Mouse (Mus musculus): ENCODE measurements at regions not wholly inside any gene's neighbourhood (a gene's known extent, or its start where the extent isn't known, plus 50 kb on each side); places are given as distances from the start of the nearest gene placed in this dataset.
A peak's percentile ranks its signal among the peaks of the same experiment; 100 is the strongest.

DNA sequence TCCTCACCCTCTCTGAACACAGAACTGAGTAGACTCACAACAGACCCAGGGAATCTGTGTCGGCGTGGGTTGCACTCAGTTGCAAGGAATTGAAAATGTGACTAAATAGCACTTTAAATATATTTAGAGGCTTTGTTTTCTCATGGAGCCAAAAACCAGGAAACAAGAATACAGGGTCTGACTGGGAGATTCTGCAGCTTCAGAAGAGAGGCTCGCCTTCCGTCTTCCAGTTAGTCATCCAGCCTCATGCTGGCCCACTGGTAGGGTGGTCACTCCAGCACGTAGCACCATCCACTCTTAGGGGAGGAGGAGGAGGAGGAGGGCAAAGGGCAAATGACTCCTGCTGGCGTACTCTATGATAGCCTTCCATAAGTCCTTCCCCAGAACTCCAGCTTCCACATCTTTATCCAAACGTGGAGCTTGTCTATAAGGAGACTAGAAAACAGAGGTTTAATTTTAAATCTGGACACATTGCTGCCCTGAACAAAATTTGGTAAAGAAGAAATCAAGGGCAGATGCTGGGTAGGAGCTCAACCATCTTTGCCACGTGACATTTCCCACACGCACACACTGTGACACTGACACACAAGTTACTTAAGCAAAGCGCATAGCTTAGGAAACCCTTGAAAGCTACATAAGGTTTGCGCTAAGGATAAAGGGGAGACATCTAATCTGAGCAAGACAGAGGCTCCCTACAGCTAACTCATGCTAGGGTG, 60.8 kb downstream of the Mis18a start:
- DNase-seq = no peak

DNA sequence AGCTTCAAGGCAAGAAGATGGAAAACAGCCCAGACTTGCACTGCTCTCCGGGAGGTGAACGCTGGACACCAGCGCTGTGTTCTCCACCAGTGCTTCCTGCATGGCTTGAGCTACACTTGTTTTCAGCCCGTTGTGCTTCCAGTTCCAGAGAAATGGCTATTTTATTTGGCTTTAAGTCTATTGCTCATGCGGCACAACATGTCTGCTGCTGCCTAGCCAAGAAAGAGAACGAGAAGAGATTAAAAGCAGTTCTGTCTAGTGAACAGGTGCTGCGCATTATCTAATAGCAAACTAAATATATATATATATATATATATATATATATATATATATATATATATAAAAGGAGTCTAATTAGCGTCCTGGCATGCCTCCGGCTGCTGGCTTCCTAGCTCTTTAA, 63.1 kb downstream of the Mis18a start:
- DNase-seq = no peak

DNA sequence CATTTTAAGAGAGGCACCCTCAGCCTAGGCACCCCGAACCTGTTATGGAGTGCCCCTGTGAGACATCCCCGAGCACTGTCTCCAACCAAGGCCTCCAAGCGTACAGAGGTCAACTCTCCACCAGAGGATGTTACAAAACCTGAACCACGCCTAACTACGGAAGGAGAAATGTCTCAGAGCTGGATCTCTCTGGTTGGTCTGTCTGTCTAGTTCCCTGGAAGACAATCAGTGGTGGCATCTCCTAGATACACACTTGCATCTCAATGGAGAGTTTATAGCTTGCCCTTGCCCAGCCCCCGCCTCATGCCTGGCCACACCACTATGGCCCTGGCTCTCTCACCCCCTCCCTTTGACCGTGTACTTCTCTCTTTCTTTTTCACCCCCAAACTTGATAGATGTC, 69.2 kb downstream of the Mis18a start:
- DNase-seq = no peak

DNA sequence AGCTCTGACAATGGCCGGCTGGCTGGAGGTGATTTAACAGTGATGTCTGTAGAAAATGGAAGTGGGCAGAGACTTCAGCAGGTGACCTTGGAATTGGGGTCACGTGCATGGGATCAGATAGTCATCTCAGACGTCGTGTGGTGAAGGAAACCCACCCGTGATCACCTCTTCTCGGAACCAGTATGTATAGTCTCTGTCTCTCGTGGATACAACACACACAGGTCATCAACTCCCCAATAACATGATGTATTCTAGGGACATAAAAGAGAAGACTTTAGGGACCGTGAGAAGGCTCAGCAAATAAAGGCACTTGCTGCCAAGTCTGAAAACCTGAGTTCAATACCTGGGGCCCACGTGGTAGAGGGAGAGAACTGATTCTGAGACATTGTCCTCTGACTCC, 70.2 kb downstream of the Mis18a start:
- no peak for DNase-seq

DNA sequence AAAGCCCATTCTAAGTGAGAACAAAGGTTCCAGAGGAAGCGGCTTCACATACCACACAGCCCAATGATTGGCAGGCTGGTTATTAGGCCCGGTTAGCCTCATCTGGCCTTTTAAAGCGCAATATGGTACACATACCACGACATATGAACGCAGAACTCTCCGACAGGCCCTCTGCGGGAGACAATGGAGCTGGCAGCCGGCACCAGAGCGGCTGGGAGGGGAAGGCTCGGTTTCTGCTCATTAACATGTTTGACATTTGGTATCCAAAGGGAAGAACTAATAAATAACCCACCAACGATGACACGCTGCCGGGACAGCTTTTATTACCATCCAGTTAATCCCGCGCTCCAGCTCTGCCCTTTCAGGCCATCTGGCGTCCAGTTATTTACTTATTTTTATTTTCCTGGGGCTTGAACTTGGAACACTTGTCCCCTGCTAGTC, 70.6 kb downstream of the Mis18a start:
- DNase-seq = peak; percentile 13

DNA sequence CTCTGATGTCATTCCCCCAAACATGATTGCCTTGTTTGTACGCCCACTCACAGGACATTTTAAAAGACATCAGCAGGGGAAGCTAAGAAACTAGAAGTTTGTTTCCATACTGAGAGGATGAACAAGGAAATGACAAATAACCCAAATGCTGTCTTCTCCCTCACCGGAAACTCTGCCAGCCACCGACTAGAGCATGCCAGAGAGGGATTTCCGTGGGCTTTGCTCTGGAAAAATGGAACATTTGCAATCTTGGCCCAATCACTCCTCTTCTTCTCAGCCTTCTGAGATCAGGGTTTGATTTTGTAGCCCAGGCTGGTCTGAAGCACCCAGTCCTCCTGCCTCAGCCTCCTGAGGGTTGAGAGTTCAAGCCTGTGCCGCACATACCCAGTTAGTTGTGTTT, 72.4 kb downstream of the Mis18a start:
- no peak for DNase-seq

DNA sequence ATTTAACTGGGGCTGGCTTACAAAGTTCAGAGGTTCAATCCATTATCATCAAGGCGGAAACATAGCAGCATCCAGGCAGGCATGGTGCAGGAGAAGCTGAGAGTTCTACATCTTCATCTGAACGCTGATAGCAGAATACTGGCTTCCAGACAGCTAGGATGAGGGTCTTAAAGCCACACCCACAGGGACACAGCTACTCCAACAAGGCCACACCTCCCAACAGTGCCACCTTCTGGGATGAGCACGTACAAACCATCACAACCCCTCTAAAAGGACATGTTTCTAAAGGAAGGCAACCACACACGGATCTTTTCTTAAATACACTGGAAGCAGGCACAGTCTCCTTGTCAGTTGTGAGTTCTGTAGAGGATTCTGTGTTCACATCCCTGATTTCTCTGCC, 74.4 kb downstream of the Mis18a start:
- DNase-seq = no peak

DNA sequence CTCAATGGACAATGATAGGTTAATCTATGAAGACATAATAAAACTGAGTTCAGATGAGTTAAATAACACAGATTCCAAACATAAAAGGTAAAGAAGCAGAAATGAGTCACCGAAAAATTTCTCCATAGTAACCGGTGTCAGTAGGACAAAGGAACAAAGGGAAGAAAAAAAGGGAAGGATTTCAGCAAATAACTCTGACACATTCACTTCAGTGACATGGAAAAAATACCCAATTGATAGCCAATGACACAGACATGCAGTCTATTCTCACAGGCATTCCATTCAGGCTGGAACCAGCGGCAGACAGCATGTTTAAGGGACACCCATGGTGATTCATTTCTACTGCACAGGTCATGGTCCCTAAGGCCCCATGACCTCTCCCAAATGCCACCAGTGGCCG, 79.0 kb downstream of the Mis18a start:
- no peak for DNase-seq

DNA sequence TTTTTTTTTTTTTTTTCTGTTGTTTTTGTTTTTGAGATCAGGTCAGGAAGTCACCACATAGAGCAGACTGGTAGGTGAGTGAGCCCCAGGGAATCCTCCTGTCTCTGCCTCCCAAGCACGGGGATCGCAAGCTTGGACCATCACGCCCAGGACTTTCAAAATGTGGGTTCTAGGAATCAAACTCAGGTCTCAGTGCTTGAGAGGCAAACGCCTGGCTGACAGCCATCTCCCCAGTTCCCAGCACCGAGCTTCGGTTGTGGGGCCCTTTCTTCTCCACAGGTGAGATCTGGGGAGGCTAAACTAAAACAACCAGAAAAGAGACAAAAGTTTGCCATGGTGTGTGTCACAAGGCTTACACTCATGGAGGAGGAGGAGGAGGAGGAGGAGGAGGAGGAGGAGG, 84.5 kb downstream of the Mis18a start:
- no peak for DNase-seq

DNA sequence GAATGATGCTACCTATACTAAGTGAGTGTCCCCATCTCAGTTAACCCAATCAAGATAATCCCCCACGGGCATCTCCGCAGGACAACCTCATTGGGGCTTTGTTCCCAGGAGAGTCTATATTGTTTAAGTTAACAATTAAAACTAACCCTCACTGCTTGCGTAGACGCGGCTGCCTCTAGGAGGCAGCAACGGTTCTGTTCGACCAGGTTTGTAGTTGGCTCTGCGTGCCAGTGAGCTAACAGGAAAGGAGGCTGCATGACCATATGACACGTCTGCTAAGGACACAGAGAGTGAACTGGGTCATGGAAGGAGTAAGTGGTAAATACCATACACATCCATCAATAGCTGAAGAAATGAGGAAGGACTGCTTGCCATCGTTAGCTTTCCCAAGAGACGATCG, 92.0 kb downstream of the Mis18a start:
- no peak for DNase-seq

DNA sequence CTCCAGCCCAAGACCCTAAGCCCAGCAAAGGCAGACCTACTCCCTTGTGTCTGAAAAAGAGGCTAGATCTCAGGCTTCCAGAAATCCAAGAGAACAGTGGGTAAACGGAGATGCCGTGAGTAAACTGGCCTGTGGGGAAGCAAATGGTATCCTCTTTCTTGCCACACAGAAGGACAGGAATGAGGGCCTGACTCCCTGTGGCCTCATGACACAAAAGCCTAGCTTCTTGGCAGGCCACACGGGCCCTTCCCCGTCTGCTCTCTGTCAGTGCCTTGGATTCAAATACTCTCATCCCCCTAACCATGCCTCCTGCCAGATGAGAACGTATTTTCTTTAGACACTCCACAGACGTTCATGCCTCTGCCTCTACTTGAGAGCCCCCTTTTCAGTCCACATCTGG, 97.2 kb downstream of the Mis18a start:
- no peak for DNase-seq

DNA sequence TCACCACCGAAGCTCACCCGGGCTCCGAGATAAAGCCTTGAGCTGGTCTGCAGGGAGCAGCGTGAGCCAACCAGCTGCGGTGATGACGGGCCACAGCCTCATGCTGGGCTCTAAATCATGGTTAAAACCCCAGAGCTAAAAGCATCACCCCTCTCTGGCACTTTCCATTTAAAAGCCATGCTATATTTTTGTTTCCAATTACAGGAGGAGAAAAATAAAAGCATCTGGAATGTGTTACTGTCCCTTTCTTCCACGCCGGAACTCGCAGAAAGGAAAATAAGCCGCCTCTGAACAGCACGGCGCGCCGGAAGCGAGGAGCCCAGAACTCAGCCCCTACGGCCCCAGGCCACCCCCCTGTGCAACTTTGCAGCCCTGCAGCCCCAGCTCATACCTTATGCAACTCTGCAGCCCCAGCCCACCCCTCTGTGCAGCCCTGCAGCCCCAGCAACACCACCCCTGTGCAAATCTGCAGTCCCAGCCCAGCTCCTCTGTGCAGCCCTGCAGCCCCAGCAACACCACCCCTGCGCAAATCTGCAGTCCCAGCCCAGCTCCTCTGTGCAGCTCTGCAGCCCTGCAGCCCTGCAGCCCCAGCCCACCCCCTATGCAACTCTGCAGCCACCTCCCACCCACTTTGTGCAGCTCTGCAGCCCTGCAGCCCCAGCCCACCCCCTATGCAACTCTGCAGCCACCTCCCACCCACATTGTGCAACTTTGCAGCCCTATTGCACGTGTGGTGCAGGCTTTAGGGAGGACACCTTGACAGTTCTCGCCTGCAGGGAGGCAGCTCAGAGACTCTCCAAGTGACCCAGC, 97.9 kb downstream of the Mis18a start:
- DNase-seq = no peak

DNA sequence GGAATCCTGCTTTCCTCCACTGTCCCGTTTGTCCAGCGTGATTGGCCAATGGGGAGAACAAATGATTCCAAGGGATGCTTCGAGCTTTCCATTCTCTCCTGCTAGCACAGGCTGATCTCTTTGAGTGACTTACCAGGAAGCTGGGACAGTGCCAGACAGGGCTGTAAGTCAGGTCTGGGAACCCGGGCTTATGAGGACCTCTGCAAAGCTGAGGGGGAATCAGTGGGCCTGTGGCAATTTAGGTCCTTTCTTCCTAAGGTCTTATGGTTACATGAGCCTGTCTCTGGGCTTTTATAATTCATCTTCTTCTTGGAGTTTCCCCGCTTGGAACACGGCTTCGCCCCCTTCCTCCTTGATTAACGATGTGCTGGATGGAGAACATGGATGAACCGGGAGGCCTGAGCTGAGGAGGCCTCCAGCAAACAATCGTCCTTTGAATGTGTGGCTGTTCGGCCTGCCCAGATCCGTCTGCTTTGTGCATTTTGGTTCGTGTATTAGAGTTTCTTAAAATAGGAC, 98.5 kb downstream of the Mis18a start:
- peak; percentile 6 for DNase-seq

DNA sequence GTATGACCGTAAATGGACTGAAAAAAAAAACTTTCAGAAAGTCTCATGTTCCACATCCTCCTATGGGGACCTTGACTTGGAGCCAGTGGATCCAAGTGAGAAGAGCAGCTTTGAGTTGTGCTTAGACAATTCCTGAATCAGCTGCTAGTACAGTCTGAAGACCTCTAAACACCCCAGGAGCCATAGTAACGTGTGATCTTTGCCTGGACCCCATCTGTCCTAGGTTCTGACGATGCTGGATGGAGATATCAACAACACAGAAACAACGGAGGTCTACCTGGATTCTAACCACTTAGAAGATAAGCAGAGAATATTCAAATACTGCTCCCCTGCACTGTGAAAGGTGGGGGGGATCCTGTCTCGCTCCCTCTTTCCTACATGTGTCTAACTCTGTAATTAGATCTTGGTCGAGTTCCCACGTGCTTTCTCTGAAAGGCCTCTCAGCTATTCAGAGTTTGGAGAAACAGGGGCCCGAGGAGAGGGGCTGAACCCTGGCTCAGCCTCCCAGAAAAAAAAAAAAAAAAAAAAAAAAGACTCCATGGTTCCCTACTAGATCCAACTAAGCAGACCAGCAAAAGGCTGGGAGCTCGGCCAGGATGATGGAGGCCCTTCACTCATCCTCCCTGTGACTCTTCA, 101.1 kb downstream of the Mis18a start:
- DNase-seq = no peak

DNA sequence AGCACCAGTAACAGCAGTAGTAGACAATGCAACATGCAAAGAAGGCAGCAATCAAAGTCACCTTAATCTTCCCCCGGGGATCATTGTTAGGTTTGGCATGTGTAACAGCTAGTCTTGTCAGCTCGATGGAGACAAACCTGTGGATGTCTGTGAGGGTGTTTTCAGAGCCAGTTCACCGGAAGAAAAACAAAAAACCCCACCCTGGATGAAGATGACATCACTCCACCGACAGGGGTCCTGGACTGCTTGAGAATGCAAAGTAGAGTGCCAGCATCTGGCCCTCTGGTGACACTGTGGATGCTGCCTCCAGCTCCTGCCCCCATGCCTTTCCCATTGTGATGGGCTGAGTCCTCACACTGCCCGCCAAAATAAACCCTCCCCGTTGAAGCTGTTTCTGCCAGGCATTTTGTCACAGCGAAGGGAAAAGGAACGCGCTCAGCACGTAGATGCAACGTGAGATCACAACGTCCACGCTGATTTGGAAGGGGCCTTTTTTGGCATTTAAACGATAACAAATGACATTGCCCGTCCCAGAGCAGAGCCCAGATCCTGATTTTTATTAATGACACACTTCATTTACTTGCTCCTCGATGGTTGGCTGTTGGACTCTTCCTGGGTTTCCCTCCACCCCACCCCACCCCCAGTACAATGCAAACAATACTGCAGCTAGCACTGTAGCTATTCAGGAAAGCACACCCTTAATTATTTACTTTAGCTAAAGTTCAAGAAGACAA, 101.7 kb downstream of the Mis18a start:
- no peak for DNase-seq

DNA sequence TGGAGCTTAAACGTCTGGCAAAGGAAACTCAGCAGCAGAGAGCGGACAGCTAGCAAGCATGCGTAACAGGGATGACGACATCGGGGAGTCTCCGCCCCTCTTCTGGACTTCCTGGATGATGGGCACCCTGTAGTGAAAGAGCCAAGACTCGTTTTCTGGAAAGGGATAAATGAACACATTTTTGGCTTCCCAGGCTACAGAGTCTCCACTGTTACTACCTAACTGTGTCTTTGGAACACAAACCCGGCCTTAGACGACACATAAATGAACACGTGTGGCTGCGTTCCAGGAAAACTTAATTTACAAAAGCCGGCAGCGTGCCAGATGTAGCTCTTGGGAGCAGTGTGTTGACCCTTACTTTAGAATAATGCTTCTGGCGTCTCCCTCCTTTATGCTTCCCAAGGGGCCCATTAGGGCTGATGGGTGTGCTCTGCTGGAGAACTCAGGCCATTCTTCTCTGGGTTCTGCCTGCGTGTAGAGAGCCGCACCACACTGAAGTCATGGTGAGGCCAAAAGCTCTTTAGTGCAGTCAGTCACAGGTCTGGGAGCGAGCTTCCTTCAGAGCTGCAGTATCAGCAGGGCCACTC, 103.1 kb downstream of the Mis18a start:
- peak; percentile 65 for DNase-seq

DNA sequence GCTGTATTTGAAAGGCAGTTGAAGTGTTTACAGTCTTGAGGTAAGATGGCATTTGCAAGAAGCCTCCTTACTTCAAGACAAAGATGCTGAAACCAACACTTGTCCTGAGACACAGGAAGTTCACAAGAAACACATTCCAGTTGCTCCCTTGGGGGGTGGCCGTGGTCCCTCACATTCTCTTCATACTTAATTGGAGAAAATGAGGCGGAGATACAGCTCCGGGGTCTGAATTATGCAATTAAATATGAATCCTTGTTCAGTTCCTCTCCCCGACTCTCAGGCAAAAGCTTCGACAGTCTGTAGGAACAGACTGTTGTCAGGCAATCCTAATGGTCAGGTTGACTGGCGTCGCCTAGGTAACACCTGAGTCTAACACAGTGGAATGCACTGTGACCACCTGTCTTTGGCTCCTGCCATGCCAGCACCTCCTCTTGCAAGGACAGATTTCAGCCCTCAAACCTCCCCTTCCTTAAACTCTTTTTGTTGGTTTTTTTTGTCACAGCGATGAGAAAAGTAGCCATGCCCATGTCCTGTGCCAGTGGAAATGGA, 104.5 kb downstream of the Mis18a start:
- no peak for DNase-seq

DNA sequence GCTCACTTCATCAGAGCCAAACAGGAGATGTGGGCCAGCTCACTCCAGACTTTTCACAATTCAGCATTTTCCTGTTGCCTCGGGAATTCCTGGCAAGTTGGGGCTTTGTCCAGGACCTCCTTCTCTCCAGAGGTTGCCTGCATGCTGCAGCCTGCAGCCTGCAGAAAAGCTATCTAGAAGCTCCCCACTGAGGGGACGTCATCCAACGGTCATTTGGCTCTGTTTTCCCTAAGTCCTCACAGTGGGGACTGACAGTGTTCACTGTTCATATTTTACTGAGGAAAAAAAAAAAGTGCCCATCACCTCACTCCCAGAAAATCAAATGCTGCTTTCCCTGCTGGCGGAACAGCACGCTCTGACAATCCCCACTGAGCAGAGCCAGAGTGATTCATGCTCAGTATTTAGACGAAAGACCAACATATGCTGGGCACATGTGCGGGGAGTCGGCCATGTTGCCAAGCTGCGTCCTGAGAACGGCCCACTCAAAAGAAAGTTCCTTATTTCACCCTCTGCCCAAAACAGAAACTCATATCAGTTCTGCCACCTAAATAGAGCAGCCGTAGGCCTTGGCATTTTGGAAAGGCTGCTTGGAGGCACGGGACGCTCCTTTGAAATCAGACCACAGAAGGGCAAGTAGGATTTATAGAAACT, 105.3 kb downstream of the Mis18a start:
- no peak for DNase-seq

DNA sequence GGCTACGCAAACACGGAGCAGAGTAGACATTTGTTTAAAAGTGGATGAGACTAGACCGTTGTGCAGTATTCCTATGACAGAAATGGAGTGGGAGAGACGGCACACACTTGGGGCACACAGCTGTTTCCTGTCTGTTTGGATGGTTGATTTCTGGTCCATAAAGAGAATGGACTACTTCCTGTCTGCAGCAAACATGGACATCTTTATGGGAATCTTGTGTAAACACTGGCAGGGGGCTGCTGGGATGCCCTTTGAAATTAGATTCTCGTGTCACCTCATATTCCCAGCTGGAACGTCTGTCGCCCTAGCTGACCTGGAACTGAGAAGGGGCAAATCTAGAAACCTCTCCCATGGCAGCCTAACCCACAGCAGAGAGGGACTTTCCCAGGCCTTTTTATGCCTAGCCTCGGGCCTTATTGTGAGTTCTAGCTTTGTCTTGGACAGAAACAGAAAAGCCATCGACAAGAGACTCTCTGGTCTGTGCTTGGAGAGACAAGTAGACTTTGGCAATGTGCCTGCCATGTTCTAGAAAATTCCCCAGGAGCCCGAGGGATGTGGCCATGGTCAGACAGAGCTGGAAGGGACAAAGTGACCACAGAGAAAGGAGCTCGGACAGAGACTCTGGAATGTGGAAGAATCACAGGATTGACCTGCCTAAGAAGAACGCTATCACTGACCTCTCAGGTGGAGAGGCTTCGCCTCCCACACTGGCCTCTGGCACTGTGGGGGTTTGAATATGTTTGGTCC, 107.5 kb downstream of the Mis18a start:
- DNase-seq = peak; percentile 5

DNA sequence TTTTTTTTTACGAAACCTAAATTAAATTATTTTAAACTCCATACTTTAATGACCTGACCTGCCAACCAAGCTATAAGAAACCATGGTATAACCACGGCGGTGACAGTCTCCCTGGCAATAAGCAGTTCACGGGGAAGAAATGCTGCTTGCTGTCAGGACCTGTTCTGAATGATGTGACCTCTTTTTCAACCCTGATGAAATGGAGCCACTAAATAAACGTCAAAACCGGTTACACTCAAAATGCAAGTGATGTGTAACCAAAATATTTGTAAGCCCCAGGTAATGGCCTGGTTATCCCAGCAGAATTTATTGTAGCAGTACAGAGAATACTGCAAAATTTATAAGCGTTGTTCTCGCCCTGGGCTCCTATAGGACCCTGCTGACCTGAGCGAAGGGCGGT, 111.4 kb downstream of the Mis18a start:
- no peak for DNase-seq

DNA sequence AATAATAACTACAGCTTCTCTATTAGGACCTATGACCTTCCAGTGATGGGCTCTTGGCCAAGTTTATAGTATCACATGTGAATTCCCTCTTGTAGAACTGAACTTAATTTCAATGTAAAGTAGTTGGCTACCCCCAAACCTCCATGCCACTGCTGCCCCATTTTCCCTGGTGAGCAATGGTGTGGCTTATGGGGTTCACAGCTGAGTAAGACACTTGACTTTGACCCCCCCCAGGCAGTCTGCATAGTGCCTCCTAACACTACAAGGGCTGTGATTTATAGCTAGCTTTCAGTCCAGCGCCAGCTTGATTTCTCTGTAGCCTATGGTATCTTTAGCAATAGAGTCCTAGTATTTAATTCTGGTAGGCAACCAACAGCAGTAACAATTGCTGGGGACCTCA, 113.1 kb downstream of the Mis18a start:
- DNase-seq = no peak

All from kidney, adult 18-20 months (tissue).